Mouse (Mus musculus) frontal cortex, adult 2 months (tissue): Measurements from ENCODE around the gene Wwox. TPM values are rescaled to one million over a fixed set of nuclear protein-coding genes. Genes with fewer than 3 reads are reported as not detected.
A peak's percentile ranks its signal among the peaks of the same experiment; 100 is the strongest.

Experiments used
- DNase-seq, 2 experiments: peaks; one replicate each; pipeline ENCODE4 v3.0.0; 2022; ENCODE audit warnings: low spot score in 1 of 2; ENCODE audit errors: extremely low spot score in 1 of 2
- polyA plus RNA-seq: library from polyadenylated mRNA; depleted of rRNA; stranded (reverse); fragments of >200 nt; gene quantifications from 2 replicates; pipeline ENCODE4 v1.2.3, GENCODE M21; 2012; rRNA removed

Wwox gene
- polyA plus RNA-seq = 16.4 and 17.9 TPM in 2 replicates

GRCm38 (mm10) chr8:114439334-114440204 lies at the start of gene Wwox:
Gene Wwox, plus strand, starts transcription at chr8:114439655.
- peak; percentile 99 to 100 for DNase-seq

DNA sequence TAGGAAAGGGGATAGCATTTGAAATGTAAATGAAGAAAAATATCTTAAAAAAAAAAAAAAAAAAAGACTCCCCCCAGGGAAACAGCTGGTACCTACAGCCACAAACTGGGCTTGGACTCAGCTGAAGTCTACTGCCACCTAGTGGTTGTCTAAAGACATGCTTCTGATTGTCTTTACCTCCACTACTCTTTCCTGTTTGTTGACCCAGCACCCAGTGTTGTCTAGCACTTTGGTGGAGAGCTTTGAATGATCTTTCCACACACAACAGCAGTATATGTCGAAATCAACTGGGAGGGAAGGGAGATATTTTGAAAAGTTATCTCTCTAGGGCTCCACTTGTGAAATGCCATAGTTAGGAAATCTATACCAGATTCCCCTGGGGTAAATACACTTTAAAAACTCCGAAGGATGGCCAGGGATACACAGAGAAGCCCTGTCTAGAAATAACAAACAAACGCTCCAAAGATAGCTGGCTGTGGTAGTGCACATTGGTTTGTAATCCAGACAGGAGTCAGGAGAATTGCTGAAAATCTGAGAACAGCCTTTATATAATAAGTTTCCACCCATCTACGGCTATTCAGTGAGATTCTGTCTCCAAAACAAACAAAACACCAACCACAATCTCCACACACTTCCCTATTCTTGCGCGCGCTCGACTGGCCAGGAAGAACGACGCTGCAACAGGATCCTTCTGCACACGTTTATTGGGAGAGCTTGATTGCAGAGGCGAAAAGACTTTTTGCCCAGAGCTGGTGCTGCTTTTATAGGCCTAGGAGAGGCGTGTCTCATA lies 48.8 kb upstream of the Wwox start:
- DNase-seq = peak in 1 of 2 experiments; percentile 10

DNA sequence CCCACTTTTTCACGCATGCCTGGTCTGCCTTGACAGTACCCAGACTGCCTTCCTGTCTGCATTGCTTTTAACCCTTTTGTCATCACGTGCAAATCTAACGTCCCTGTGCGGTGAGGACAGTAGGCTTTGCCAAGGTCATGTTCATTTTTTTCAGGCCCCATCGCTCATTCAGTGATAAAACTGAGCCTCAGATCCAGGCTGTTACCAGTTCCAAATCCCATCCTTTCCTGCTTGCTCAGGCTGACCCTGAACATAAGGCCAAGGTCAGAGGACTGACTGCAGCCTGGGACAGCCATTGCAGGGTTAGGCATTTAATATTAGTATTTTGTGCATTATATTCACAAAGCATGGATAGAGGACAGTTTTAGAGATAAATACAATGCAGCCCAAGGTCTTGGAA lies 41.1 kb upstream of the Wwox start:
- no peak for DNase-seq

GRCm38 (mm10) chr8:114399273-114399672 lies 40.2 kb upstream of the Wwox start:
- DNase-seq = no peak

DNA sequence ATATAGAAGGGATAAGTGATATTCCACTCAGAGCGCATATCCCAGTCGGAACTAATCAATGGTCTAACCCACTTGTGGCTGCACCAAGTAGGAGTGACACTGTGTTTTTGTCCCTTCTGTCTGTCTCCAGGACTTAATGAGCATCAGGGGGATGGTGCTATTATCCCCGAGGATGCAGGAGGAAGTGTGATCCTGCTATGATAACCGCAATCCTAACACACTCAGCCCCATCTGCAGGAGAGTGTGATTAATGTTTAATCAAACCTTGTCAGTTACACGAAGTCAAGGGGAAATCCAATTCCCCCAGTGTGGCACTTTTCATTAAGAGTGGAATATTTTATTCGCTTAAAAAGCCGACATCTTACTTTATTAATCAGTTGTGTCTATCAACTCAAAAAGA lies 37.8 kb upstream of the Wwox start:
- DNase-seq = no peak

DNA sequence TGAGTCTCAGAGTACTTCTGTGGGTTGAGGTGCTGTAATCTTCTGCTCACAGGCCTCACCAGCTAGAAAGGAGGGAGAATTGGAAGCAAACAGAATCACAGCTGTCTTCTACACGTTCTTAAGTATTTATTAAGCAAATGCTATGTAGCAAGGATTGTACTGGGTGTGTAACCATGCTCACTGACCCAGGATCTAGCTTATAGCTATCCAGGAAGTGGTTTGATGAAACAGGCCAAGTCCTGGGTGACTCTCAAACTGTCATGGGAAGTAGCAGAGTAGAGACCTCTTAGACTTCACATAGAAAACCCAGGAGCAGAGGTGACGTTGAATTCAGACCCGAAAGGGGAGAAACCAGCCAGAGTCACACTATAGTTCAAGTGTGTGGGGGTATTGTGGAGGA lies 28.0 kb upstream of the Wwox start:
- no peak for DNase-seq

- no peak for DNase-seq
Measured at GRCm38 (mm10) chr8:114417786-114418185, 21.7 kb upstream of the Wwox start, which contains the start of gene Clec3a. Gene Clec3a, plus strand, starts transcription at chr8:114418086.

DNA sequence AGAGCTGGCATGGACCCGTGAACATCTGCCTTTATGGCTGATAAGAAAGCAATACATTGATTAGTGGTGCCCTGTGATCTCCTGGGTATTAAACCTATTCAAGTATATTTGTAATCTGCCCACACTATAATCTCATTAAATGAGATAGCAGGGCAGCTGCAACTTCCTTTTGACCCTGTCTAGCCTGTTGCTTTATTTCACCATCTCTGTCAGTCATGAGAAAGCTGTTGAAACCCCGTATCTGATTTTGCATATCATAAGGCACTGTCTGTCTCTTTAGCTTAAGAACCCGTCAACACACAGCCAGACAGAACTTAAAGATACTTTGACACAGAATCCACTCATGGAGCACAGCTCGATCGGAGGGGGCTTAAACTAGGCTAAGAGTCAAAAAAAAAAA lies 21.0 kb upstream of the Wwox start:
- DNase-seq = no peak

- no peak for DNase-seq
Measured at GRCm38 (mm10) chr8:114418904-114419303, 20.6 kb upstream of the Wwox start.

DNA sequence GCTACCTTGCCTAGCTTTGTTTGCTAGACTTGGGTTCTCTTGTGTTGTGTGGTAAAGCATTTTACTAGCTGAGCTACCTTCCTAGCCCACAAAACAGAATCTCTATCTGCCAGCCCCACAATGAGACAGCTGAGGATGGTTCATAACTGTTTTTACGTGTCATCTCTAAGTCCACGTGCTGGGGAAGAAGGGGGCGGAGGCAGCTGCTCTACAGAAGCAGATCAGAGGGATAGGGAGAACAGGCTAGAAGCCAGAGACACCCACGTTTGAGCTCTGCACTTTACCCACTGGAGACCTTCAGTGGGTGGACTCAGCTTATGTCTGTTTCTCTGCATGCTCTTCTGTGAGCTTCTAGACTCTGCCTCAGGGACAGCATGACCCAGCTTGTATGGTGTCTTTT lies 17.9 kb upstream of the Wwox start:
- DNase-seq = peak; percentile 31 to 65

DNA sequence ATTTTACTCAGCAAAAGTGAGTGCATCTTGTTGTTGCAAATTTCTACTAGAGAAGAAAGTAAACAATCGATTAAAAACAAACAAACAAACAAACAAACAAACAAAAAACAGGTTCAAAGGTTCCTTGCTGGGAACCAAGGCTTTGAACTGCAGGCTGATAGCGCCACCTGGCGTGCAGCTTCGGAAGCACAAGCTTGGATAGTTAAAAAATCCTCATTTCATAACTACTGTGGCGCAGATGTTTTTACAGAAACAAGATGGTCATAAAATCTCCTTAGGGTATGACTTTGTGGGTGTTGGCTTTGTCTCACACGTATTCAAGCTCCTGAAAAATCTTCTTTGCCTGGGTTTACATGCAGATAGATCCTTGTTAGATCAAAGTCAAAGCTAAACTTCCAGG lies 1.2 kb upstream of the Wwox start:
- DNase-seq = peak in 1 of 2 experiments; percentile 85

- no peak for DNase-seq
Measured at GRCm38 (mm10) chr8:114440205-114440589, 742 bp downstream of the Wwox start.

DNA sequence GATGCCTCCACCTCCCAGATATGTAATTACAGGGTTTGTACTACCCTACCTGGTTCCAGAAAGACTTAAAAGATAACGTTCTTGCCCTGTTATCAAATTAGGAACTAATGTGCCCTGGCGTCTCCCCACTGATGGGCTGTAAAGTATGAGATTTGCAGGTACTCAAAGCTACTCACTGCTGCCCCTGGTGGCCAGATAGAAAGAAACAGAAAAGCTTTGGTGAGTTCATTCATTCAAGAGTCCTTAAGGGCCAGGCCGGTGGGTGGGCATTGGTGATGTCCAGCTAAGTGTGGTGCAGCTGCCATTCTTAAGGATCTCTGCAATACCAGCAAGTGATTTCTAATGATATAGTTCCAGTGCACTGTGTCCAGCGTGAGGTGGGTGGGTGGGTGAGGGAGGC lies 2.2 kb downstream of the Wwox start:
- DNase-seq = no peak

GRCm38 (mm10) chr8:114446884-114447283 lies 7.4 kb downstream of the Wwox start:
- DNase-seq = no peak

DNA sequence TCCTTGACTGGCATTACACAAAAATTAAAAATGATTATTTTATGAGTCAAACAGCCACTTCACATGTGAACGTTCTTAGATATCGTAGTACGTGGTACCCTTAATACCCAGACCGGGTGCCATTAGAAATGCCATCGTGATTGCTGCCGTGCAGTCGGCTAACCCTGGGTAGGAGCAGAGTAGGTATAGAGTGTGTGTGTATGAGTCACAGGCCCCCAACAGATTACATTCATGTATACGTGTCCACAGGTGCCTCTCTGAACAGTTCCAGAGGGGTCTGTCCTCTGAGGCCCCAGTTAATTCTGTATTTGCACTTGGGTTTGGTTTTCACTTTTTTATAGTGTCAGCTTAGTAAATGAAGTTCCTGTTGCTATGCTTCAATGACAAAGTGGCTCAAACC lies 12.8 kb downstream of the Wwox start:
- DNase-seq = no peak

DNA sequence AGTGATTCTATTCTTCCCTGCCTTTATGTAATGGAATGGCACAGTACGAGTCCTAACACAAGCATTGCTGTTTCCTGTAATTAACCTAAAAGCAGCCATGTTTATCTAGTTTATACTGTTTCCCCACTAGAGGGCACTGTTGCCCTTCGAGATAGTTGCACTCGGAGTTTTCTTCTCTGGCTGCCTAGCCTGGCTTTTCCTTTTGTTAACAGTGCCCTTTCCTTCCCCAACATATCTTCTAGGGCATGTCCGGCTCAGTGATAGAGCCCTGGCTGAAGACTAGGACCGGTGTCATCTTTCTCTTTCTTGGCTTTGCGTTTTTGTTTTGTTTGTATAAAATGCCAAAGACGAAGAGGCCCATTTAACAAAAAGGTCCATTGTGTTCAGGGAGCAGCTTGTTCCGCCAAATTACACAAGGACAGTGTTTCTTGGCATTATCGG lies 13.3 kb downstream of the Wwox start:
- DNase-seq = peak in 1 of 2 experiments; percentile 79

DNA sequence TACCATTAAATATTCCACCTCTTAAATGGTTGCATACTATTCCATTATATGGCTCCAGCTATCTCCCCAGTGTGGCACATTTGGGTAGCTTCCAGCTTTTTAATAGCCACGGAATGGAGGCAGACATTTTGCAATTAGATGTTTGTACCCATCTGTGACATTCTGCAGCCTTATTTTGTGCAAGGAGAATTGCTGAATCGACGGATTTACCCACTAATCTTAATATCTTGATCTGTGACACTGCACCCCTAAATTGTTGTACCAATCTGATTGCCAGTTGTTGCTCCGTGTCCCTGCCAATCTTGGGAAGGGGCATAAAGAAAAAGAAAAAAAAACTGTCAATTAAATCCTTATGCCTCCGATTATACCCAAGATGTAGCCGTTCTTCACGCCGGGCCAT lies 15.8 kb downstream of the Wwox start:
- DNase-seq = no peak

DNA sequence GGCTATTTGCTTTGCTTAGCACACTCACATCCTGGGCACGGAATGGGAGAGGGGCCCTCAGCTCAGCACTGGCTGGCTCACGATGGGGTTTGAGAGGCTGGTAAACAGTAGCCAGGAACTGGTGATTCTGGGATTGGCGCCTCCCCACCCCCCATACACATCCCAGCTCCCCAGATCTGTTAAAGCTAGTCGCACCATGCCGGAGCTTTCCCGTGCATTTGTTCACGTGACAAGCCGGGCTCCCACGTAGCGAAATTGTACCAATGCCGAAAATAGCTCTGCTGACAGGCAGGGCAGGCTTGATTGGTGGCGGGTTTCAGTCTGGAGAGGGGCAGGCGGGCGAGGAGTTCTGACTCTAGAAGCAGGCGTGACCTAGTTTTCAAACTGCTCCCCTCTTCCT lies 16.5 kb downstream of the Wwox start:
- peak in 1 of 2 experiments; percentile 55 for DNase-seq

- no peak for DNase-seq
Measured at GRCm38 (mm10) chr8:114458113-114458784, 18.8 kb downstream of the Wwox start.

DNA sequence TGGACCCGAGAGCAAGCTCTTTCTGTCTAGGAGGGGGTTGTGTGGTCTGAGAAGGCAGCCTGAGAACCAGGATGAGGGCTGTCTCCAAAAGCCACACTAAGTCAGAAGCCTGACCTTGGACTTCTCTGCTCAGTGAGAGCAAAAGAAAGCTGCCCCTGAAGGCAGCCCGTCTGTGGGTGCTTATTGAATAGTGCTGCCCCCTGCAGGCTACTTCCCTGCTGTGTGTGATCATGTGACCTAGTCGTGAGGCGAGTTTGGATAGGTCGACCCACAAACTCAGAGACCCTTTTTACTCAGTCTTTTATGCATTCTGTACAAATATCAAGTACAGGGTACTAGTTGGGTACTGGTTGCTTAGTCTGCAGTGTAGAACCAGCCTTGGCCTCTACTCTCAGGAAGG lies 21.1 kb downstream of the Wwox start:
- no peak for DNase-seq

- DNase-seq = no peak
Measured at GRCm38 (mm10) chr8:114462591-114462990, 23.1 kb downstream of the Wwox start.
